Comparison of ENCODE assay signal across 25 mouse cellular contexts in genomic region chr6:113651626-113652025, GRCm38 (mm10). TPM values are rescaled to one million over a fixed set of nuclear protein-coding genes. Genes with fewer than 3 reads are reported as not detected.
DNase-seq lines count a peak whose midpoint lies in the region; ATAC-seq lines count a peak whose summit lies in the region.
"Had no signal": no experiment of that assay in that cellular context is flagged by ENCODE, and none has a peak within 500 bp of the region (broad histone marks: within the 10 kb centered on the region; RNA-seq: fewer than 3 reads in every experiment).

No protein-coding gene starts in this region.

- H3K4me1 ChIP-seq in heart, embryonic 10.5 days: peaks cover 8% of the 10 kb centered on the region; the same call in 1 of the 2 replicates
- H3K4me1 ChIP-seq: embryonic facial prominence, embryonic 15.5 days; forebrain, embryonic 12.5 days; hindbrain, embryonic 13.5 days; limb, embryonic 12.5 days; stomach, embryonic 15.5 days had no signal

- WGBS in heart, embryonic 10.5 days: 75% methylated on average over 3 of the region's 3 CpGs
- WGBS in large intestine, adult 2 months: 34% methylated on average over 3 of the region's 3 CpGs

- no peaks in the 10 kb centered on the region for H3K36me3 ChIP-seq in heart, embryonic 10.5 days
- H3K36me3 ChIP-seq: embryonic facial prominence, embryonic 15.5 days; forebrain, embryonic 12.5 days; hindbrain, embryonic 13.5 days; limb, embryonic 12.5 days; stomach, embryonic 15.5 days had no signal

- peak; percentile 88 for DNase-seq in heart, adult 11 months
- DNase-seq in heart, embryonic 10.5 days (ENCODE audit: low spot score): no peak
- DNase-seq in c-Kit-positive CD71-positive TER-119-negative erythroid progenitor cells, embryonic 14.5 days (ENCODE audit: low read depth): peak; percentile 45
- DNase-seq in large intestine, adult 2 months (ENCODE audit: low read depth, low spot score): peak; percentile 75
- DNase-seq in adipocyte (ENCODE audit: low spot score): no peak
- no peak for DNase-seq in left cerebral cortex, adult 9 months (ENCODE audit: low spot score in 2 of 2)
- DNase-seq: adrenal gland, postnatal 25 days; cerebellum, postnatal 14 days; embryo, embryonic 11 days; gastrocnemius, postnatal 36 days; heart, postnatal 14 days; kidney, adult 8-10 months; kidney, postnatal 4 days; layer of hippocampus, postnatal 36 days; thymus, postnatal 14 days had no signal

- H3K9me3 ChIP-seq in heart, embryonic 10.5 days: no peaks in the 10 kb centered on the region
- H3K9me3 ChIP-seq: embryonic facial prominence, embryonic 15.5 days; forebrain, embryonic 12.5 days; hindbrain, embryonic 13.5 days; limb, embryonic 12.5 days; stomach, embryonic 15.5 days had no signal

- no peak overlapping the region for H3K27ac ChIP-seq in heart, embryonic 10.5 days
- H3K27ac ChIP-seq: embryonic facial prominence, embryonic 15.5 days; forebrain, embryonic 12.5 days; hindbrain, embryonic 13.5 days; limb, embryonic 12.5 days; stomach, embryonic 15.5 days had no signal

- ATAC-seq in megakaryocyte-erythroid progenitor cell, adult 5-6 weeks (replicated peaks; ENCODE audit: low FRiP score, low TSS enrichment, poor library complexity, severe bottlenecking): peak; percentile 53; the same call in 1 of the 2 replicates
- no peak for ATAC-seq in megakaryocyte progenitor cell, adult 5-6 weeks (replicated peaks; ENCODE audit: poor library complexity)
- ATAC-seq: CD4-positive, CD25-positive, alpha-beta regulatory T cell, adult 4 months; midbrain, embryonic 16.5 days had no signal

- H3K27me3 ChIP-seq in heart, embryonic 10.5 days (ENCODE audit: insufficient read depth, poor library complexity, severe bottlenecking): no peaks in the 10 kb centered on the region
- H3K27me3 ChIP-seq: embryonic facial prominence, embryonic 15.5 days; forebrain, embryonic 12.5 days; hindbrain, embryonic 13.5 days; limb, embryonic 12.5 days; stomach, embryonic 15.5 days had no signal

- H3K4me3 ChIP-seq in heart, embryonic 10.5 days: no peak overlapping the region
- H3K4me3 ChIP-seq: embryonic facial prominence, embryonic 15.5 days; forebrain, embryonic 12.5 days; hindbrain, embryonic 13.5 days; limb, embryonic 12.5 days; stomach, embryonic 15.5 days had no signal

RNA-seq across cellular contexts. Expression of gene Irak2, which starts 13.4 kb away (rescaled TPM):
- 12.5 TPM in 2 replicates for polyA plus RNA-seq in heart, embryonic 10.5 days (2016; fragmentation: Nextera tagmentation; extraction: Ambion mirVana)
- polyA plus RNA-seq in large intestine, adult 2 months (2012; rRNA removed): 39.6 and 85.3 TPM in 2 replicates
- 18.6 and 21.6 TPM in 2 replicates for total RNA-seq in megakaryocyte-erythroid progenitor cell, adult 5-6 weeks (2014; fragmentation: Nextera tagmentation)
- 30.4 and 37.3 TPM in 2 replicates for total RNA-seq in megakaryocyte-erythroid progenitor cell, adult 5-6 weeks (2017)
- 4.9 and 10.8 TPM in 2 replicates for total RNA-seq in megakaryocyte progenitor cell, adult 5-6 weeks (2015)
- total RNA-seq in megakaryocyte progenitor cell, adult 5-6 weeks (2017): 20.9 and 30.4 TPM in 2 replicates

RNA-seq across cellular contexts. Expression of gene Vhl, which starts 27.9 kb away (rescaled TPM):
- polyA plus RNA-seq in heart, embryonic 10.5 days (2016; fragmentation: Nextera tagmentation; extraction: Ambion mirVana): 32.3 and 34.2 TPM in 2 replicates
- 14.7 and 14.9 TPM in 2 replicates for polyA plus RNA-seq in large intestine, adult 2 months (2012; rRNA removed)
- 12.5 and 15.2 TPM in 2 replicates for total RNA-seq in megakaryocyte-erythroid progenitor cell, adult 5-6 weeks (2014; fragmentation: Nextera tagmentation)
- total RNA-seq in megakaryocyte-erythroid progenitor cell, adult 5-6 weeks (2017): 7.8 and 8.6 TPM in 2 replicates
- total RNA-seq in megakaryocyte progenitor cell, adult 5-6 weeks (2015): 14.1 and 22.7 TPM in 2 replicates
- 10.8 and 12.2 TPM in 2 replicates for total RNA-seq in megakaryocyte progenitor cell, adult 5-6 weeks (2017)

RNA-seq across cellular contexts. Expression of gene Tatdn2, which starts 45.2 kb away (rescaled TPM):
- polyA plus RNA-seq in heart, embryonic 10.5 days (2016; fragmentation: Nextera tagmentation; extraction: Ambion mirVana): 0.70 and 0.84 TPM in 2 replicates
- 27.7 and 29.0 TPM in 2 replicates for polyA plus RNA-seq in large intestine, adult 2 months (2012; rRNA removed)
- 48.5 and 69.9 TPM in 2 replicates for total RNA-seq in megakaryocyte-erythroid progenitor cell, adult 5-6 weeks (2014; fragmentation: Nextera tagmentation)
- 152 and 155 TPM in 2 replicates for total RNA-seq in megakaryocyte-erythroid progenitor cell, adult 5-6 weeks (2017)
- 21.3 and 24.4 TPM in 2 replicates for total RNA-seq in megakaryocyte progenitor cell, adult 5-6 weeks (2015)
- 108 and 112 TPM in 2 replicates for total RNA-seq in megakaryocyte progenitor cell, adult 5-6 weeks (2017)

RNA-seq across cellular contexts. Expression of gene Brk1, which starts 47.1 kb away (rescaled TPM):
- 170 and 197 TPM in 2 replicates for polyA plus RNA-seq in heart, embryonic 10.5 days (2016; fragmentation: Nextera tagmentation; extraction: Ambion mirVana)
- 138 and 168 TPM in 2 replicates for polyA plus RNA-seq in large intestine, adult 2 months (2012; rRNA removed)
- 136 and 142 TPM in 2 replicates for total RNA-seq in megakaryocyte-erythroid progenitor cell, adult 5-6 weeks (2014; fragmentation: Nextera tagmentation)
- total RNA-seq in megakaryocyte-erythroid progenitor cell, adult 5-6 weeks (2017): 68.2 and 68.8 TPM in 2 replicates
- total RNA-seq in megakaryocyte progenitor cell, adult 5-6 weeks (2015): 237 and 246 TPM in 2 replicates
- total RNA-seq in megakaryocyte progenitor cell, adult 5-6 weeks (2017): 117 and 131 TPM in 2 replicates

RNA-seq across cellular contexts. Expression of gene Fancd2os, which starts 51.1 kb away (rescaled TPM):
- 0.16 and 0.38 TPM in 2 replicates for polyA plus RNA-seq in heart, embryonic 10.5 days (2016; fragmentation: Nextera tagmentation; extraction: Ambion mirVana)
- polyA plus RNA-seq in large intestine, adult 2 months (2012; rRNA removed): not detected in 2 replicates
- total RNA-seq in megakaryocyte-erythroid progenitor cell, adult 5-6 weeks (2014; fragmentation: Nextera tagmentation): 0.37 TPM in 1 of 2 replicates, not detected in the other
- total RNA-seq in megakaryocyte-erythroid progenitor cell, adult 5-6 weeks (2017): not detected in 2 replicates
- total RNA-seq in megakaryocyte progenitor cell, adult 5-6 weeks (2015): not detected in 2 replicates
- total RNA-seq in megakaryocyte progenitor cell, adult 5-6 weeks (2017): not detected in 2 replicates
- total RNA-seq: gastrocnemius, postnatal 36 days; heart, postnatal 14 days; megakaryocyte, adult 5-6 weeks had no signal
- polyA plus RNA-seq: CD4-positive, CD25-positive, alpha-beta regulatory T cell, adult 4 months; embryonic facial prominence, embryonic 15.5 days; limb, embryonic 12.5 days; midbrain, embryonic 16.5 days had no signal

Comparison
In these comparisons a context has a peak if more than half of its experiments do, and no peak if none do; other contexts are left out.
1. DNase-seq: peak in heart, adult 11 months (single experiment), c-Kit-positive CD71-positive TER-119-negative erythroid progenitor cells, embryonic 14.5 days (single experiment) and large intestine, adult 2 months (single experiment); none in heart, embryonic 10.5 days (single experiment), adipocyte (single experiment) and left cerebral cortex, adult 9 months (0 of 2).